Mouse (Mus musculus) activated CD4-positive, CD25-positive, alpha-beta regulatory T cell, adult 9 weeks (primary cell): ENCODE data around the gene Krt33a. TPM values are rescaled to one million over a fixed set of nuclear protein-coding genes. Genes with fewer than 3 reads are reported as not detected.

ENCODE experiments used
- polyA plus RNA-seq: library from polyadenylated mRNA; unstranded; fragments of 100-300 nt; shearing (Covaris generic); gene quantifications from one replicate; pipeline ENCODE4 v1.2.1, GENCODE M21; 2017

Krt33a gene
- polyA plus RNA-seq, result not detected

DNA sequence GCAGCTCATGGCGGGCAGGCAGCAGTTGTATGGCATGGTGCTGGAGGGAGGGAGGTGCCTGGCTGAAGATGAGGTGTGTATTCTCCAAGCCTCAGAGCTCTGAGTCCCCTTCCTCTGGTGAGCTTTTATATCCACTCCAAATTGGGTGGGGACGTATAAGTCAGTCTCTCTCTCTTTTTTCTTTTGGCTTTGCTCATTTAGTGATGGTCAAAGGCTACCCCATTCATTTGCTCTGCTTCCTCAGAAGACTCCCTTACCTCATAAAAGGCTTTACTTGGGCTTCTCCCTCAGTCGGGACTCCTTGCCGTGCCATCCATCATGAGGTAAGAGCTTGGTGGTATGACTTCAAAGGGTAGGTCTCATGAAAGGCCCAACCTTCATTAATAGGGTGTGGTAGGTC, at the start of gene Krt33a:
Gene Krt33a (minus strand): TSS at position 101 of the 400 bp plus-strand sequence.

DNA sequence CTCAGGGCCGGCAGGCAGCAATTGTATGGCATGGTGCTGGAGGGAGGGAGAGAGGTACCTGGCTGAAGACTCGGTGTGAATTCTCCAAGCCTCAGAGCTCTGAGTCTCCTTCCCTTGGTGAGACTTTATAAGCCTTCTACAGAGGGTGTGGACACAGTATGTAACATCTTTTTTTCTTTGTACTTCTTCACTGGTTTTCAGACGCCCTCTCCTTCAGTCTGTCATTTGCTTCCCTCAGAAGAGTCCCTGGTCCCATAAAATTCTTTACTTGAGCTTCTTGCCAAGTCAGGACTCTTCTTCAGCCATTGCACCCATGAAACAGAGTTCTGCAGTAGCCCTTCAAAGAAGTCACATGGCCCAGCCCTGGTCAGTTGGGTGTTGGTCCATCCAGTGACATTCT, 34.4 kb upstream of the Krt33a start, which contains the start of gene Krt31:
Gene Krt31 (minus strand): TSS at position 101 of the 400 bp plus-strand sequence.

DNA sequence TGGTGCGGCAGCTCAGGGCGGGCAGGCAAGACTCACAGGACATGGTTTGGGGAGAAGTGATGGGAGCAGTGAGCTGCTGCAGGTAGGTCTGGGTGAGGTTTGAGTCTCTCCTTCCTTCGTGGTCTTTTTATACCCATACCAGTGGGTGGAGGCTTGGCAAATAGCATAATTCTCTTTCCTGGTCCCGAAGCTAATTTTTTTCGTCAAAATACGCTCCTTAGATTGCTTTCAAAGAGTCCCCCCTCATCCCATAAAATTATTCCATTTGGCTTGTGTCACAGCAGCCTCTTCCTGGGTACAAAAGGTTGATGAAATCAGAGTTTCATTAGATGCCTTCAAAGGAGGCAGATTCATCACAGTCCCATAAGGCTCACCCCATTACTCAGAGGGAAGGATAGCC, 25.4 kb upstream of the Krt33a start, which contains the start of gene Krt34:
Gene Krt34 (minus strand): TSS at position 101 of the 400 bp plus-strand sequence.

DNA sequence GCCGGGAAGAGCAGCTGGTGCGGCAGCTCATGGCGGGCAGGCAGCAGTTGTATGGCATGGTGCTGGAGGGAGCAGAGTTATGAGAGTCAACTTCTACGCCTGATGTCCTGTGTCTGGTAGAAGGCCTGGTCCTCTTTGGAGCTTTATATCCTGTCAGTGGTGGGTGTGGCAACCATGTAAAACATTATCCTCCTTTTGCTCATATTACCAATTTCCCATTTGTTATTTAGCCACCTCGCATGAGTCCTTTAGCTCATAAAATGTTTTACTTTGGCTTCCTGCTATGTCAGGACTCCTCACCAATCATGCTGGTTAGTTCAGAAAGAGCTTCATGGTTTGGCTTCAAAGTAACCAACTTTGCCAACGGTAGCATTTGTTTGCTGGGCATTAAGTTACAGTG, 13.8 kb upstream of the Krt33a start, which contains the start of gene Krt33b:
Gene Krt33b (minus strand): TSS at position 101 of the 400 bp plus-strand sequence.

DNA sequence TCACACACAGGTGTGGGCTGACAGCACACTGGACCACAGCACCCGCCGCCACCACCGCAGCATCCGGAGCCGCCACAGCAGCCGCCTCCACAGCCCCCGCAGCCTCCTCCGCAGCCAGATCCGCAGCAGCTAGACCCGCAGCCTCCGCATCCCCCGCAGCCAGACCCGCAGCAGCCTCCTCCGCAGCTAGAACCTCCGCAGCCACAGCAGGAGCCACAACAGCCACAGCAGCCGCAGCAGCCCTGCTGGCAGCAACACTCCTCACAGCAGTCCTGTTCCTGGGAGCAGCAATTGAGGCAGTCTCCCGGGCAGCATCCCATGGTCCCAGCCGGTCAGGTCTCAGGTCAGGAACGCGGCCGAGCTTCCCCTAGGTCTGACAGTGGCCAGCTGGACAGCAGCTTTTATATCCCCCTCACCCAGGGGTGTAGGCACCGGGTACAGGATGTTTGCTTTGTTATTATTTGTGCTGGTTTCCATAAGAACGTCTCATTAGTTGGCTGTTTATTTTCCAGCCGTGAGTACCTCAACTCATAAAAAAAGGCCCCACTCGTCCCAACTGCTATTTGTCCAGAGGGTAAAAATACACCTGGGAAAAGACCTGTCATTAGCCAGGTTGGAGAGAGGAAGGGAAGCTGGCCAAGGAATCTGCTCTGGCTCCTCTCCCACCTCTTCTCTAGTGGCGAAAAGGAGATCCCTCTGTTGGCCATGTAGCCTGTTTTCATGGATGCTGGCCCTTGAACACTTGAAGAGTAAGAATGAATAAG, 22.2 kb downstream of the Krt33a start, which contains the start of gene Krtap17-1:
Gene Krtap17-1 (minus strand): TSS at position 375 of the 764 bp plus-strand sequence.

DNA sequence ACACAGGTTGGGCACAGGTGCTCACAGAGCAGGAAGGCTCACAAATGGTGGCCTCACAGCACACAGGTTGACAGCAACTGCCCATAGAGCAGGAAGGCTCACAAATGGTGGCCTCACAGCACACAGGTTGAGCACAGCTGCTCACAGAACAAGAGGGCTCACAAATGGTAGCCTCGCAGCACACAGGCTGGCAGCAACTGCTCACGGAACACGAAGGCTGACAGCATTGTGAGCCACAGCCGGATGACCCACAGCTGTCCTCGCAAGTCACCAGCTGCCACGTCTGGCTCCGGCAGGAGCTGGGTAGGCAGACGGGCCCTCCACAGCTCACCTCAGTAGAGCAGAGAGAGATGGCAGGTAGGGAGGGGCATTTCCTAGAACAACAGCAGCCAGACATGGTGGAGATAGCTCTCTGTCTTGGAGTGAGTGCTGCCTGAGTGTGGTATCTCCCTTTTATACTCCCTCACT, 29.8 kb downstream of the Krt33a start, which contains the start of gene Krtap16-1:
Gene Krtap16-1 (minus strand): TSS at position 418 of the 468 bp plus-strand sequence.

DNA sequence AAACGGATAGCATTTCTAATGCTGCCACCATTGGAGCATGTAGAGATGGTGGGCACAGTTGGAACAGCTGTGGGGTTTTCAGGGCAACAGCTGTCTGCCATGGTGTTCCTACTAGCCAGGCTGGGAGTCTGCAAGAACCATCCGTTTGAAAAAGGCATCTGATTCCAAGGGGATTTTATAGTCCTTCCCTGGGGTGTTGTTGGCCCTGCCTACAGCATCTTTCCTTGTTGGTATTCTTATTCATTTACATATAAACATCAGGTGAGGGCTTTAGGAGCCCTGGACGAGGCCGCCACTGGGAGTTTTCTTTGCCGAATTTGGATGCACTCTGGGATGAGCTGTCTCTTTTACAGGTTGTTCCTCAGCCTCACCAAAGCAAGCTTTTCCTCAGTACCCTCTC, 37.1 kb downstream of the Krt33a start, which contains the start of gene Krtap29-1:
Gene Krtap29-1 (minus strand): TSS at position 101 of the 400 bp plus-strand sequence.

Other genes with a start within 250 kb of the Krt33a start
- not detected for gene Gm11595, start 243.3 kb downstream of the Krt33a start, polyA plus RNA-seq
- gene Krtap4-8, start 235.5 kb downstream of the Krt33a start, polyA plus RNA-seq, result not detected
- not detected for gene Krtap4-9, start 231.0 kb downstream of the Krt33a start, polyA plus RNA-seq
- gene Gm11596, start 222.7 kb downstream of the Krt33a start, polyA plus RNA-seq, result not detected
- not detected for gene Gm11569, start 217.3 kb downstream of the Krt33a start, polyA plus RNA-seq
- gene Gm11554, start 211.8 kb downstream of the Krt33a start, polyA plus RNA-seq, result not detected
- not detected for gene Krtap4-13, start 206.3 kb downstream of the Krt33a start, polyA plus RNA-seq
- gene Gm11564, start 200.5 kb downstream of the Krt33a start, polyA plus RNA-seq, result not detected
- gene 2300003K06Rik, start 178.1 kb downstream of the Krt33a start, polyA plus RNA-seq, result not detected
- not detected for gene Krtap4-16, start 164.6 kb downstream of the Krt33a start, polyA plus RNA-seq
- gene Gm11568, start 158.3 kb downstream of the Krt33a start, polyA plus RNA-seq, result not detected
- not detected for gene Gm11559, start 151.7 kb downstream of the Krt33a start, polyA plus RNA-seq
- gene Krtap9-1, start 142.8 kb downstream of the Krt33a start, polyA plus RNA-seq, result not detected
- not detected for gene Gm11567, start 137.0 kb downstream of the Krt33a start, polyA plus RNA-seq
- gene Krtap31-1, start 108.3 kb downstream of the Krt33a start, polyA plus RNA-seq, result not detected
- gene Gm11565, start 101.5 kb downstream of the Krt33a start, polyA plus RNA-seq, result not detected
- not detected for gene Krtap31-2, start 79.9 kb downstream of the Krt33a start, polyA plus RNA-seq
- not detected for gene Krtap9-5, start 67.7 kb downstream of the Krt33a start, polyA plus RNA-seq
- gene Krtap29-1, start 37.2 kb downstream of the Krt33a start, polyA plus RNA-seq, result not detected
- not detected for gene Krtap16-1, start 29.6 kb downstream of the Krt33a start, polyA plus RNA-seq
- gene Krtap17-1, start 22.2 kb downstream of the Krt33a start, polyA plus RNA-seq, result not detected
- gene Krt33b, start 13.7 kb upstream of the Krt33a start, polyA plus RNA-seq, result not detected
- not detected for gene Krt34, start 25.3 kb upstream of the Krt33a start, polyA plus RNA-seq
- not detected for gene Krt31, start 34.3 kb upstream of the Krt33a start, polyA plus RNA-seq
- not detected for gene Krt32, start 72.0 kb upstream of the Krt33a start, polyA plus RNA-seq
- not detected for gene Krt35, start 80.0 kb upstream of the Krt33a start, polyA plus RNA-seq
- not detected for gene Krt36, start 89.4 kb upstream of the Krt33a start, polyA plus RNA-seq
- not detected for gene Krt13, start 105.4 kb upstream of the Krt33a start, polyA plus RNA-seq
- not detected for gene Krt15, start 119.7 kb upstream of the Krt33a start, polyA plus RNA-seq
- not detected for gene Krt19, start 132.5 kb upstream of the Krt33a start, polyA plus RNA-seq
- gene Krt9, start 177.0 kb upstream of the Krt33a start, polyA plus RNA-seq, result not detected
- not detected for gene Krt14, start 191.3 kb upstream of the Krt33a start, polyA plus RNA-seq
- gene Krt16, start 232.7 kb upstream of the Krt33a start, polyA plus RNA-seq, result not detected
- 1.9 TPM for gene Krt17, start 244.8 kb upstream of the Krt33a start, polyA plus RNA-seq